Mouse (Mus musculus) liver, embryonic 14.5 days (tissue): ENCODE measurements around the gene Akap13.

Source experiments
- CTCF ChIP-seq: IDR thresholded peaks from 2 replicates; pipeline ENCODE4 v1.5.1; 2016; ENCODE audit warnings: antibody characterized with exemption, low read depth, control low read depth
- EP300 ChIP-seq: IDR thresholded peaks from 2 replicates; pipeline ENCODE4 v1.6.1; 2016; ENCODE audit warnings: antibody characterized with exemption, low read depth

DNA sequence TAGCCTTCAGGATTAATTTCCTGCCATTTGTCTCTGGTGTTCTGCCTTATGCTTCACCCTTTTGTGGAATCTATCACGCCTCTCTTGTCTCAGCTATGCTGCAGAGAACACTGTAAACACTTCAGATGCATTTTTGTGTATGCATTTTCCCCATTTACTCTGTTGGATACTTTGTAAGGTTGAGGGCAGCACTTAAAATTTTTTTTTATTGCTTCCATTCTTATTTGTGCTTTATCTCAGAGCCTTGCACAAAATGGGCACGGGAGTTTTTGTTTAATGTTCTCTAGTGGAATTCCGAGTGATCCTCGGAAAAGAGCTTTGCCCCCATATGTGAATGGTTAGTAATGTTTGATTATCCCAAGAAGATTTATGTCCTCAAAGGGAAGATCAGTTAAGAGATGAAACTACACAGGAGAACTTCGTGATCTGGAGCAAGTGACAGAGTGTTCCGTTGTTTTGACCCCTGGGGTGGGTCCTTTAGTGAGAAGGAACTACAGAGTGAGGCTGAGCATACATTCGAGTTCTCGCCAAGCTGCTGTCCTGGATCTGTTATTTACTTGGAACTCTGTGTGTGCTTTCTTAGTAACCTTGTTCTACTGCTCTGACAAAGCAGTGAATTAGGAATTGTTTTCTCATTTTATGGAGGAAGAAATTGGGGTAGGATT, 97.8 kb downstream of the Akap13 start:
- TF ChIP-seq CTCF (no peak), EP300 (no peak)
